Mouse (Mus musculus) kidney, embryonic 15.5 days (tissue): Measurements from ENCODE around the gene Extl1. TPM values are rescaled to one million over a fixed set of nuclear protein-coding genes. Genes with fewer than 3 reads are reported as not detected.
"Not testable (repeated sequence)": the region's sequence is repeated elsewhere in the genome, so short reads cannot be mapped to it uniquely, and the experiment has no call there.

Source experiments
- ATAC-seq: fragments of 200-750 bp; cut with Nextera tagmentation; replicated peaks from 2 replicates; pipeline ENCODE4 v1.8.0; 2017; ENCODE audit warnings: moderate TSS enrichment; ENCODE audit not compliant: low FRiP score
- H3K27ac ChIP-seq: fragments of 300-500 bp; sonication (generic); 2 replicates; pipeline ENCODE4 v1.5.1; 2015; ENCODE audit warnings: mild to moderate bottlenecking, inconsistent platforms
- H3K27me3 ChIP-seq: fragments of 300-500 bp; sonication (generic); 2 replicates; pipeline ENCODE4 v1.6.1; 2015; ENCODE audit warnings: inconsistent platforms
- H3K36me3 ChIP-seq: fragments of 300-500 bp; sonication (generic); 2 replicates; pipeline ENCODE4 v1.6.1; 2015; ENCODE audit warnings: inconsistent platforms
- H3K4me1 ChIP-seq: fragments of 300-500 bp; sonication (generic); 2 replicates; pipeline ENCODE4 v1.6.1; 2015; ENCODE audit warnings: inconsistent platforms
- H3K4me2 ChIP-seq: fragments of 300-500 bp; sonication (generic); 2 replicates; pipeline ENCODE4 v1.6.1; 2015; ENCODE audit warnings: moderate library complexity, mild to moderate bottlenecking, inconsistent platforms
- H3K4me3 ChIP-seq: fragments of 300-500 bp; sonication (generic); replicated peaks from 2 replicates; pipeline ENCODE4 v1.5.1; 2015; ENCODE audit warnings: mild to moderate bottlenecking, inconsistent platforms
- H3K9ac ChIP-seq: fragments of 300-500 bp; sonication (generic); 2 replicates; pipeline ENCODE4 v1.6.1; 2015; ENCODE audit warnings: mild to moderate bottlenecking, inconsistent platforms
- H3K9me3 ChIP-seq: fragments of 300-500 bp; sonication (generic); replicated peaks from 2 replicates; pipeline ENCODE4 v1.6.1; 2016; ENCODE audit warnings: inconsistent platforms
- WGBS: fragments of 180-500 bp; shearing (Covaris S2); methylation state at CpG from one replicate; pipeline ENCODE4 v1.1.7; 2015; ENCODE audit warnings: mixed read lengths; 5-methylcytosine and 5-hydroxymethylcytosine counted together
- polyA plus RNA-seq: library from polyadenylated mRNA; unstranded; fragments of >200 nt; fragmentation: Nextera tagmentation; extraction: Ambion mirVana; gene quantifications from 2 replicates; pipeline ENCODE4 v1.2.1, GENCODE M21; 2015

Gene Extl1
- polyA plus RNA-seq, 1 experiment from 2014 or later: 0.53 TPM

- Histone ChIP-seq H3K9me3 (no peaks in the 10 kb centered on the region), H3K27me3 (peaks cover 34% of the 10 kb centered on the region), H3K4me1 (peaks cover 28% of the 10 kb centered on the region), H3K9ac (no peak overlapping the region), H3K27ac (no peak overlapping the region), H3K4me3 (no peak overlapping the region), H3K4me2 (no peak overlapping the region), H3K36me3 (no peaks in the 10 kb centered on the region)
- 69% methylated on average over 11 of the region's 11 CpGs for WGBS
- ATAC-seq: no peak
Measured at GRCm38 (mm10) chr4:134348078-134348477, 35.6 kb downstream of the Extl1 start.

DNA sequence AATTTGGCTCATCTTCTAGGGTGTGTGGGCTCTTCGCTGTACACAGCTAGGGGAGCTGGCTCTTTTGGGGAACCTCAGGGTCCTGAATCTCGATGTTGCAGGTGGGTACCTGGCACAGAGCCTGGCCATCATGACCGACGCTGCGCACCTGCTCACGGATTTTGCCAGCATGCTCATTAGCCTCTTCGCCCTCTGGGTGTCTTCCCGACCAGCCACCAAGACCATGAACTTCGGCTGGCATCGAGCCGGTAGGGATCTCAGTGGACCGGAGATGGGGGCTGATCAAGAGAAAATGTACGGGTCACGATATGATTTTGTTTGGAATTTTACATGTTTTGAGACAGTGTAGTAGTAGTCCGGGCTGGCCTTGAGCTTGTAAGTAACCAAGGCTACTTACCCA lies 37.8 kb downstream of the Extl1 start:
- Histone ChIP-seq H3K27ac (no peak overlapping the region), H3K4me1 (peaks cover 15% of the 10 kb centered on the region), H3K36me3 (no peaks in the 10 kb centered on the region), H3K9ac (no peak overlapping the region), H3K4me2 (no peak overlapping the region), H3K4me3 (no peak overlapping the region), H3K27me3 (peaks cover 53% of the 10 kb centered on the region), H3K9me3 (no peaks in the 10 kb centered on the region)
- WGBS: 90% methylated on average over 15 of the region's 15 CpGs
- no peak for ATAC-seq

- Histone ChIP-seq H3K27me3 (peaks cover 60% of the 10 kb centered on the region), H3K4me2 (no peak overlapping the region), H3K27ac (no peak overlapping the region), H3K9me3 (no peaks in the 10 kb centered on the region), H3K9ac (no peak overlapping the region), H3K4me1 (peaks cover 15% of the 10 kb centered on the region), H3K4me3 (no peak overlapping the region), H3K36me3 (no peaks in the 10 kb centered on the region)
- WGBS: 57% methylated on average over 3 of the region's 3 CpGs
- ATAC-seq: no peak
Measured at GRCm38 (mm10) chr4:134344620-134345019, 39.0 kb downstream of the Extl1 start.

GRCm38 (mm10) chr4:134343071-134344031 lies 40.3 kb downstream of the Extl1 start, which contains the start of gene Slc30a2:
Gene Slc30a2 (plus strand): TSS chr4:134343181.
- H3K27me3 ChIP-seq: peaks cover 60% of the 10 kb centered on the region
- no peak within 1 kb of the TSS for H3K27ac ChIP-seq
- peak within 1 kb of the TSS; percentile 32 for H3K4me3 ChIP-seq
- H3K9ac ChIP-seq: 0 out of 2 replicates have a peak within 1 kb of the TSS, but pooled peaks have one; percentile 12
- no peak for ATAC-seq
- peak within 1 kb of the TSS; percentile 61 for H3K4me2 ChIP-seq
- H3K4me1 ChIP-seq: peaks cover 15% of the 10 kb centered on the region
- H3K36me3 ChIP-seq: no peaks in the 10 kb centered on the region
- H3K9me3 ChIP-seq: no peaks in the 10 kb centered on the region
- 2% methylated on average over 61 of the region's 61 CpGs for WGBS

DNA sequence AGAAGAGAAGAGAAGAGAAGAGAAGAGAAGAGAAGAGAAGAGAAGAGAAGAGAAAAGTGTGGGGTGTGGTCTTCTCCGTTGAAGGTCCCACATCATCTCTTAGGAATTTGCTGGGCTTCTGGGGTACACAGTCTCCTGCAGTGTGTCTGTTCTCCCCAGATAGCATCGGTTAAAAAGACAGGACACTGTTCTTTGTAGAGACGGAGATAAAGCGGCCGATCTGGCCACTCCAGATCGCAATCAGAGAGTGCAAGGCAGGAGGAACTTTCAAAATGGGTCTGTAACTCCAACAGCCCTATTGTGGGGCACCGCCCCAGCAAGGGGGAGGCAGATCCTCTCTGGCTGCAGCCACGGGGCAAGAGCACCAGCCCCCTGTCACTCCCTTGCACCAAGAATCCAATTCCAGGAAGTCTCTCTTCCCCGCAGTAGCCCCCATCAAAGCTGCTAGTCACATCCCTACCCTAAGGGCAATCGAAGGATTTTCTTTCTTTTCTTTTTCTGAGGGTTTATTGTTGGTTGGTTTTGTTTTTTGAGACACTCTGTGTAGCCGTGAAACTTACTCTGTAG lies 41.4 kb downstream of the Extl1 start:
- H3K27me3 ChIP-seq: peaks cover 60% of the 10 kb centered on the region
- H3K9me3 ChIP-seq: no peaks in the 10 kb centered on the region
- no peaks in the 10 kb centered on the region for H3K36me3 ChIP-seq
- H3K9ac ChIP-seq: no peak overlapping the region
- H3K4me1 ChIP-seq: peaks cover 15% of the 10 kb centered on the region
- no peak overlapping the region for H3K4me3 ChIP-seq
- H3K4me2 ChIP-seq: no peak overlapping the region
- H3K27ac ChIP-seq: no peak overlapping the region
- no peak for ATAC-seq
- WGBS: 41% methylated on average over 11 of the region's 11 CpGs

DNA sequence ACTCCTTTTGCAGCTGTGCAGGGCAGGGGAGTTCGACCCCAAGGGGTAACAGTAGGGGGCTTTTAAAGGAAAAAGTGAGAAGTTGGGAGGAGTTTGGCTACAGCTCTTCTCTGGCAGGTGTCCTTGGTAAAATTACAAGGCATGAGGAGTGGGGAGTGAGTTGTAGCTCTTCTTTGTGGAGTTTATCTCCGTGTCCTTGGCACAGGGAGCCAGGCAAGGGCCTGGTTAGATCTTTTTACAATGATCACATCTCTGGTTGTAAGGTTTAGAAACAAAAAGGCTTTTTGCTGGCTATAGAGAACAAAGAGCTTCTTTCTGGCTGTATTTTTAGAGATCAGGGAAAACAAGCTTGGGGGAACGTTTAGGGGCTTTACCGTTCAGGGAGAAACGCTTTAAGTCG lies 42.4 kb downstream of the Extl1 start:
- not testable (repeated sequence) for ATAC-seq, H3K4me2 ChIP-seq, H3K4me3 ChIP-seq, H3K27ac ChIP-seq, H3K9ac ChIP-seq, H3K36me3 ChIP-seq, H3K9me3 ChIP-seq
- H3K4me1 ChIP-seq: peaks cover 15% of the 10 kb centered on the region
- WGBS: 66% methylated on average over 6 of the region's 6 CpGs
- peaks cover 56% of the 10 kb centered on the region for H3K27me3 ChIP-seq

DNA sequence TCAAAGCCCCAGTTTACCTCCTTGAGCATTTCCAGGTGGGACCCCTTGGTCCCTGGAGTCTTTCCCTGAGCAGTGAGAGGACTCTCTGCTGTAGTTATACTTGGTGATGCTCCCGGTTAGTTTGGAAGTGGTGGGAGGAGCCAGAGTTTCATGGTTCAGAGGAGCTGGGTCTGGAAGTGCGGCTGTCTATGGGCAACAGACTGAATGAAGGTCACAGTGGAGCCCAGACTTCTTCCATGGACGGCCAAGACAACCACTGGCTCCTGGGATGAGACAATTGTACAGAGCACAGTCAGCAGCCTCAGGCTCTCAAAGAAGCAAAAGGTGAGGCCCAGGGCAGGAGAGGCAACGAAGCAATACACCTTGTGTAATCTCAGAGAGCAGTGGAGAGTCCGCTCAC lies 53.4 kb downstream of the Extl1 start:
- peak overlapping the region; percentile 15; the same call in 1 of the 2 replicates for H3K27ac ChIP-seq
- H3K4me1 ChIP-seq: peaks cover 11% of the 10 kb centered on the region; the same call in 1 of the 2 replicates
- no peak; the same call in 1 of the 2 replicates for ATAC-seq
- WGBS: 56% methylated on average over 5 of the region's 5 CpGs
- no peaks in the 10 kb centered on the region for H3K27me3 ChIP-seq
- H3K36me3 ChIP-seq: no peaks in the 10 kb centered on the region
- no peak overlapping the region for H3K4me2 ChIP-seq
- H3K4me3 ChIP-seq: no peak overlapping the region
- H3K9ac ChIP-seq: no peak overlapping the region
- H3K9me3 ChIP-seq: no peaks in the 10 kb centered on the region

DNA sequence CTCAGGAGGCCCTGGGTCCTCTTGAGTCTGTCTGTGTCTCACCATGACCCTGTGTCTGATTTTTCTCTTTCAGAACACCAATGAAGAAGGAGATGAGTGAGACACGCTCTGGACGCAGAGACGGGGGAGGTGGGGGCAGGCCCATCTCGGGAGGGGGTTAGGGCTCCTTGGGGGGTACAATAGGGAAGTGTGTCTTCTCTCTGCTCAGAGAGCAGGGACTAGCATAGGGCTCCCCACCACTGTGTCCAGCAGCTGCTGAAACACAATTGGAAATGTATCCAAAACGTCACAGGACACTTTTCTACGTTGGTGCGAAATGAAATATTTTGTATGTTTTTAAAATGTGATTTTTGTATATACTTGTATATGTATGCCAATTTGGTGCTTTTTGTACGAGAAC lies 54.8 kb downstream of the Extl1 start:
- no peaks in the 10 kb centered on the region for H3K9me3 ChIP-seq
- no peak overlapping the region for H3K4me2 ChIP-seq
- H3K9ac ChIP-seq: no peak overlapping the region
- no peaks in the 10 kb centered on the region for H3K27me3 ChIP-seq
- no peaks in the 10 kb centered on the region for H3K36me3 ChIP-seq
- H3K4me3 ChIP-seq: no peak overlapping the region
- peaks cover 11% of the 10 kb centered on the region; the same call in 1 of the 2 replicates for H3K4me1 ChIP-seq
- 88% methylated on average over 8 of the region's 8 CpGs for WGBS
- H3K27ac ChIP-seq: no peak overlapping the region
- no peak for ATAC-seq

DNA sequence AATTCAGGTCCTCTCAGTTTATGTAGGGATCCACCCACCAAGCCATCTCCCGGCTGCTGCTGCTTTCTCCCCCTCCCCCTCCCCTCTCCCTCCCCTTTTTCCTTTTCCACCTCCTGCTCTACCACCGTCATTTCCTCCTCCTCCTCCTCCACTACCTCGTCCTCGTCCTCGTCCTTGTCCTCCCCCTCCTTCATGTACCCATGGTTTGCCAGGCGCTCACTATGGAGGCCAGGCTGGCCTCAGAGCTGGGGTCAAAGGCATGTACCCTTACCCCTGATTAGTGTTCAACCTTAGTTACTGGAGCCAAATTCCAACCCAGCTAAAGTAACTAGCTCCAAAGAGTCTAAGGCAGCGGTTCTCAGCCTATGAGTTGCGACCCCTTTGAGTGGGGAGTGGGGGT lies 55.5 kb downstream of the Extl1 start:
- H3K27ac ChIP-seq: peak overlapping the region; percentile 68; the same call in 1 of the 2 replicates

GRCm38 (mm10) chr4:134326859-134327530 lies 56.7 kb downstream of the Extl1 start:
- peak; percentile 73 for ATAC-seq
- Histone ChIP-seq H3K4me2 (no peak overlapping the region), H3K27ac (peak overlapping the region; percentile 68; the same call in 1 of the 2 replicates), H3K9ac (no peak overlapping the region), H3K9me3 (no peaks in the 10 kb centered on the region), H3K4me3 (no peak overlapping the region), H3K36me3 (no peaks in the 10 kb centered on the region), H3K4me1 (peaks cover 11% of the 10 kb centered on the region; the same call in 1 of the 2 replicates), H3K27me3 (no peaks in the 10 kb centered on the region)
- WGBS: 62% methylated on average over 5 of the region's 5 CpGs

More for the DNA sequence above, 55.5 kb downstream of the Extl1 start:
- peaks cover 11% of the 10 kb centered on the region; the same call in 1 of the 2 replicates for H3K4me1 ChIP-seq
- H3K4me3 ChIP-seq: no peak overlapping the region
- no peaks in the 10 kb centered on the region for H3K36me3 ChIP-seq
- WGBS: 47% methylated on average over 8 of the region's 8 CpGs
- H3K9me3 ChIP-seq: no peaks in the 10 kb centered on the region
- H3K9ac ChIP-seq: no peak overlapping the region
- H3K27me3 ChIP-seq: no peaks in the 10 kb centered on the region
- no peak overlapping the region for H3K4me2 ChIP-seq
- no peak for ATAC-seq

DNA sequence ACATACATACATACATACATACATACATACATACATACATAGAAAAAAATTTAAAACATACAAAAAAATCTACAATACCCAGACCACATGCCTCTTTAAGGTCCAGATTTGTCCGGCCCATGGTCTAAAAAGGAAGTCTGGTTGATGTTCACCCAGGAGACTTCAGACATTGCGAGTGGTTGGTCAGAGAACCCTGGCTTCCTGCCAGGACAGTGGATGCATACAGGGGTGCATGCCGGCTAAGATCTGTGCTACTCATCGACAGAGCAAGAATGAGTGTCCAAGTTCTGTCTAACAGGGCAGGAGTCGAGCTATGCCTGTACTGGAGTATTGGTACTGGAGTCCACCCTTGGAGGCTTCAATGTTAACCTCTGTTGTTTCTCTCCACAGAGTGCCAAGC lies 59.0 kb downstream of the Extl1 start:
- H3K27ac ChIP-seq: no peak overlapping the region
- no peaks in the 10 kb centered on the region for H3K9me3 ChIP-seq
- H3K4me2 ChIP-seq: no peak overlapping the region
- 53% methylated on average over 5 of the region's 5 CpGs for WGBS
- no peak overlapping the region for H3K4me3 ChIP-seq
- no peaks in the 10 kb centered on the region for H3K27me3 ChIP-seq
- H3K36me3 ChIP-seq: no peaks in the 10 kb centered on the region
- H3K9ac ChIP-seq: no peak overlapping the region
- no peak for ATAC-seq
- H3K4me1 ChIP-seq: peaks cover 11% of the 10 kb centered on the region; the same call in 1 of the 2 replicates

- H3K9me3 ChIP-seq: no peaks in the 10 kb centered on the region
- H3K4me2 ChIP-seq: no peak overlapping the region
- no peak for ATAC-seq
- H3K36me3 ChIP-seq: no peaks in the 10 kb centered on the region
- no peak overlapping the region for H3K9ac ChIP-seq
- no peak overlapping the region for H3K27ac ChIP-seq
- H3K4me3 ChIP-seq: no peak overlapping the region
- no peaks in the 10 kb centered on the region for H3K4me1 ChIP-seq
- WGBS: 70% methylated on average over 3 of the region's 3 CpGs
- no peaks in the 10 kb centered on the region for H3K27me3 ChIP-seq
Measured at GRCm38 (mm10) chr4:134321524-134321923, 62.1 kb downstream of the Extl1 start.
